Mouse (Mus musculus): ENCODE results near the gene C1ql2.

The C1ql2 gene

DNA sequence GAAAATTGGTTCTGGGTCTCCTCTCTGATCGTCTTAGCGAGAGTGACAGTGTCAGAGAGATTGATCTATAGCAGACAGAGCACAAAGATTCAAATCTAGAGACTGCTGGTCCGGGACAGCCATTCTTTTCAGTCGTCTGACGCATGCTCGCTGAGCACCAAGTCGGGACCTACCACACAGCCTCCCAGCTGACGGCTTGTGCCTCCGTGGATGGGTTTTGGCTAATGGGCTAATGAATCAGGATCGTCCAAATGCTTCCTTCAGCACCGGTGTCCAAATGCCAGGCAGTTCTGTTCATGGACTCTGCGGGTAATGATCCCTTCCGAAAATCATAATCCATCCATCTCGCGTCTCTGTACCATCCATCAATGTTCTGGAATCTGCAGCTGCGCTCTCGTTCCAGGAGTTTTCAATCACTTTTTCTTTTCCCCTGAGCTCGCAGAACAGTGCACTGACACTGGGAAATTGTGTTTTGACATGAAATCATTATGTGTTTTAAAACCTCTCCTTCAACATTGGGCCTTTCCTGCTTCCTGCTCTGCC, 44.7 kb downstream of the C1ql2 start:
- DNase-seq (ENCODE audit: low spot score in 2 of 2), result no peak

DNA sequence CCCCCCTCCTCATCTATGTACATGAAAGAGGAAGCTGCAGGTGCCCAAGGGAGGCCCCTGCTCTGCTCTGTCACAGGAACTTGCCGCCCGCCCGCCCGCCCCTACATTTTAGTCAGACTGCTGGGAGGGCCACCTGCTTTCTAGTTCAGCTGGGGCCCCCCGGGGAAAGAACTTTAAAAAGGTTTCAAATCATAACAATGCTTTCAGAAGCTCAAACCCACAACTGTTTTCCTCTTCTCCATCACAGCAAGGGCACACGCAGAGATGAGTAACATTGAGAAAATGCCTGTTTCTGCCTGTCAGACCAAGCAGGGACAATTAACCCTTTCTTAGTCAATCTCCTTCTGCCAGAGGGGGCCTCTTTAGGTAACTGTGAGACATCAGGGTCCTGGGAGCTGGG, 49.4 kb downstream of the C1ql2 start:
- DNase-seq (ENCODE audit: low spot score in 2 of 2), result no peak

DNA sequence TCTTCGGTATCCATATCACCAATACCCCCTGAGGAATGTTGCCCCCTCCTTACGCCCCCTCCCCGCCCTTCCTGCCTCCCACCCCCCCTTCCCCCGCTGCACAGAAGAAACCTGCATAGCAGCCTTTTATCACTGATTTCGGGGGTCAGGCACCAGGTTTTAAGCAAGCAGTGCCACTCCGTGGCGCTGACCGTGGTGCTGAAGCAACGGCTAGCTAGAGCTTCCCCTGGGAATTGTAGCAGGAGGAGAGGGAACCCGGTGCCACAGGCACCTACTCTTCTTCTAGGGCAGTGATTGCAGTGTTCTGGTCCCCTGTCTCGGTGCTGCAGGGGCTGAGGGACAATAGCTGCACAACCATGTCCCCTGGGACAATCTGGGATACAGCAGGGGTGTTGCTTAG, 50.0 kb downstream of the C1ql2 start:
- DNase-seq (ENCODE audit: low spot score in 2 of 2), result peak in 1 of 2 experiments; percentile 20

Data from thymus, postnatal 10 days (tissue).